Mouse (Mus musculus): Measurements from ENCODE around the gene Dlgap1.

Gene Dlgap1

DNA sequence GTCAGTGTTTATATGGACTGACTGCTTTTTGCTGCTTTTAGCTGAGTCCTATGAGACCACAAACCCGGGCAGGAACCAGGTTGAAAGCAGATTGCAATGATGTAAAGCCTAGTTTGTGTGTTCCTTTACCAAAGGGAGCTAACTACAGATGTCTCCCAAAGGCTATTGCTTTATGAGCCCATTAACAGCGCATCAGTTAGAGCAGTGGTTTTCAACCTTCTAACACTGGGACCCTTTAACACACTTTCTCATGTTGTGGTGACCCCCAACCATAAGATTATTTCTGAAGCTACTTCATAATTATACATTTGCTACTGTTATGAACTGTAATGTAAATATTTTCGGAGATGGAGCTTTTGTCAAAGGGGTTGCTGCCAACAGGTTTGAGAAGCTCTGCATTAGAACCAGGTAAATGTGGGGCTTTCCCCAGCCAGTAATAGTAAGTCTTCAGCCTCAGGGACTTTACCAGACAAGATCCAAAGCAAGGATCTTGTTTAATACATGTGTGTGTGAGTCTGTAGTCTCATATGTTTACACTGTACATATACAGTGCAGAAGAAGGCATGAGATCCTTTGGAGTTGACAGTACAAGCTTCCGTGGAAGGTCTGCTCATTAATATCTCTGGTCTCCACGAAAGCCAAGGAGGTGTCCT lies 899.8 kb downstream of the Dlgap1 start:
- no peak for DNase-seq (ENCODE audit: low spot score)

DNA sequence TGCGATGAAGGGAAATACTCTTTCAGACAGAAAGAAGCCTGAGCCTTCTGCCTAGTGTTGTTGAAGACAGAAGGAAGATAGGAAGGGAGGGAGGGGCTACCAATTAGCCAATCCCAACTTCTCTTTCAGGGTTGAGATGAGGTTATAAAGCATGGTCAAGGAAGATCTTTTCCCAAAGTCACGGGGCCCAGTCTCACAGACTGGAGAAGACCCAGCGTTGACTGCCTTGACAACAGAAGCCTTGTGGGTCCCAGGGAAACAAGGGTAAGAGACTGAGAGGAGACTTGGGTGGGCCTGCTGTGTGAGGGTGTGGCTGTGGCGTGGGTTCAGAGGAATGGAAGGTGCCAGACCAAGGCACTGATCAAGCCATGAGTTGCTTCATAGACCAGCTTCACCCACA lies 901.7 kb downstream of the Dlgap1 start:
- DNase-seq (ENCODE audit: low spot score) = no peak
